Mouse (Mus musculus) heart, embryonic 12.5 days (tissue): ENCODE data around the gene Cdc6. TPM values are rescaled to one million over a fixed set of nuclear protein-coding genes. Genes with fewer than 3 reads are reported as not detected.

Experiments used
- ATAC-seq: fragments of 200-750 bp; cut with Nextera tagmentation; 2 replicates; pipeline ENCODE4 v1.8.0; 2017; ENCODE audit warnings: moderate TSS enrichment, moderate library complexity; ENCODE audit not compliant: insufficient number of reproducible peaks, low FRiP score
- H3K27ac ChIP-seq: fragments of 300-500 bp; sonication (generic); 2 replicates; pipeline ENCODE4 v1.5.1; 2016; ENCODE audit warnings: mild to moderate bottlenecking, moderate library complexity; ENCODE audit not compliant: poor library complexity, severe bottlenecking
- H3K27me3 ChIP-seq: fragments of 300-500 bp; sonication (generic); replicated peaks from 2 replicates; pipeline ENCODE4 v1.6.1; 2016; ENCODE audit warnings: mild to moderate bottlenecking, moderate library complexity
- H3K36me3 ChIP-seq: fragments of 300-500 bp; sonication (generic); 2 replicates; pipeline ENCODE4 v1.6.1; 2016; ENCODE audit warnings: mild to moderate bottlenecking, moderate library complexity
- H3K4me1 ChIP-seq: fragments of 300-500 bp; sonication (generic); replicated peaks from 2 replicates; pipeline ENCODE4 v1.6.1; 2016; ENCODE audit warnings: mild to moderate bottlenecking
- H3K4me2 ChIP-seq: fragments of 300-500 bp; sonication (generic); 2 replicates; pipeline ENCODE4 v1.6.1; 2016; ENCODE audit warnings: mild to moderate bottlenecking, moderate library complexity
- H3K4me3 ChIP-seq: fragments of 300-500 bp; sonication (generic); 2 replicates; pipeline ENCODE4 v1.5.1; 2016; ENCODE audit warnings: mild to moderate bottlenecking
- H3K9ac ChIP-seq: fragments of 300-500 bp; sonication (generic); 2 replicates; pipeline ENCODE4 v1.6.1; 2016; ENCODE audit warnings: mild to moderate bottlenecking, moderate library complexity
- H3K9me3 ChIP-seq: fragments of 300-500 bp; sonication (generic); replicated peaks from 2 replicates; pipeline ENCODE4 v1.6.1; 2016; ENCODE audit warnings: mild to moderate bottlenecking, moderate library complexity
- WGBS: fragments of 180-500 bp; shearing (Covaris S2); methylation state at CpG from one replicate; pipeline ENCODE4 v1.1.7; 2016; 5-methylcytosine and 5-hydroxymethylcytosine counted together
- polyA plus RNA-seq: library from polyadenylated mRNA; unstranded; fragments of >200 nt; fragmentation: Nextera tagmentation; extraction: Ambion mirVana; gene quantifications from 2 replicates; pipeline ENCODE4 v1.2.1, GENCODE M21; 2016

Cdc6 gene
- 27.0 and 27.7 TPM in 2 replicates for polyA plus RNA-seq

GRCm38 (mm10) chr11:98907437-98908173 is at the start of gene Cdc6:
Gene Cdc6 (plus strand): TSS chr11:98907801.
- under 1% methylated on average over 49 of the region's 49 CpGs for WGBS
- H3K4me1 ChIP-seq = peaks cover 60% of the 10 kb centered on the region
- peak within 1 kb of the TSS; percentile 67 for H3K27ac ChIP-seq
- peak within 1 kb of the TSS; percentile 75 for H3K4me3 ChIP-seq
- H3K27me3 ChIP-seq = no peaks in the 10 kb centered on the region
- H3K9ac ChIP-seq = peak within 1 kb of the TSS; percentile 84
- no peaks in the 10 kb centered on the region for H3K9me3 ChIP-seq
- peak; percentile 95 for ATAC-seq
- H3K4me2 ChIP-seq = peak within 1 kb of the TSS; percentile 99
- peaks cover 32% of the 10 kb centered on the region for H3K36me3 ChIP-seq

- H3K9me3 ChIP-seq = no peaks in the 10 kb centered on the region
- H3K27me3 ChIP-seq = no peaks in the 10 kb centered on the region
- H3K4me2 ChIP-seq = no peak overlapping the region
- 31% methylated on average over 14 of the region's 14 CpGs for WGBS
- no peak for ATAC-seq
- H3K4me1 ChIP-seq = peaks cover 7% of the 10 kb centered on the region
- no peak overlapping the region for H3K27ac ChIP-seq
- H3K9ac ChIP-seq = no peak overlapping the region
- H3K4me3 ChIP-seq = no peak overlapping the region
- H3K36me3 ChIP-seq = no peaks in the 10 kb centered on the region
Measured at GRCm38 (mm10) chr11:98858759-98859731, 48.6 kb upstream of the Cdc6 start.

- H3K4me2 ChIP-seq = peak within 1 kb of the TSS; percentile 93
- H3K27me3 ChIP-seq = no peaks in the 10 kb centered on the region
- peaks cover 18% of the 10 kb centered on the region for H3K36me3 ChIP-seq
- H3K27ac ChIP-seq = peak within 1 kb of the TSS; percentile 94
- ATAC-seq = peak; percentile 92
- peak within 1 kb of the TSS; percentile 87 for H3K9ac ChIP-seq
- H3K9me3 ChIP-seq = no peaks in the 10 kb centered on the region
- H3K4me1 ChIP-seq = peaks cover 19% of the 10 kb centered on the region
- 6% methylated on average over 41 of the region's 41 CpGs for WGBS
- peak within 1 kb of the TSS; percentile 93 for H3K4me3 ChIP-seq
Measured at GRCm38 (mm10) chr11:98863028-98863750, 44.4 kb upstream of the Cdc6 start, which contains the start of gene Wipf2. Gene Wipf2 (plus strand): TSS chr11:98863638.

GRCm38 (mm10) chr11:98863751-98864429 is 43.7 kb upstream of the Cdc6 start:
- WGBS = under 1% methylated on average over 39 of the region's 39 CpGs
- ATAC-seq = peak; percentile 68
- Histone ChIP-seq H3K9ac (peak overlapping the region; percentile 87), H3K4me1 (peaks cover 19% of the 10 kb centered on the region), H3K27ac (peak overlapping the region; percentile 94), H3K9me3 (no peaks in the 10 kb centered on the region), H3K4me2 (peak overlapping the region; percentile 93), H3K36me3 (peaks cover 25% of the 10 kb centered on the region), H3K27me3 (no peaks in the 10 kb centered on the region), H3K4me3 (peak overlapping the region; percentile 93)

- Histone ChIP-seq H3K4me1 (peaks cover 36% of the 10 kb centered on the region), H3K9ac (no peak overlapping the region), H3K27ac (no peak overlapping the region), H3K36me3 (peaks cover 39% of the 10 kb centered on the region), H3K4me3 (no peak overlapping the region), H3K27me3 (no peaks in the 10 kb centered on the region), H3K4me2 (no peak overlapping the region), H3K9me3 (no peaks in the 10 kb centered on the region)
- ATAC-seq = no peak
- 83% methylated on average over 12 of the region's 12 CpGs for WGBS
Measured at GRCm38 (mm10) chr11:98867293-98867692, 40.3 kb upstream of the Cdc6 start.

GRCm38 (mm10) chr11:98869906-98870305 is 37.7 kb upstream of the Cdc6 start:
- Histone ChIP-seq H3K9me3 (no peaks in the 10 kb centered on the region), H3K36me3 (peaks cover 48% of the 10 kb centered on the region), H3K9ac (no peak overlapping the region), H3K4me2 (no peak overlapping the region), H3K4me1 (peaks cover 33% of the 10 kb centered on the region), H3K4me3 (no peak overlapping the region), H3K27me3 (no peaks in the 10 kb centered on the region), H3K27ac (no peak overlapping the region)
- 90% methylated on average over 8 of the region's 8 CpGs for WGBS
- ATAC-seq = no peak

- Histone ChIP-seq H3K36me3 (peaks cover 48% of the 10 kb centered on the region), H3K4me2 (no peak overlapping the region), H3K27ac (no peak overlapping the region), H3K27me3 (no peaks in the 10 kb centered on the region), H3K9me3 (no peaks in the 10 kb centered on the region), H3K9ac (no peak overlapping the region), H3K4me1 (peaks cover 33% of the 10 kb centered on the region), H3K4me3 (no peak overlapping the region)
- 74% methylated on average over 5 of the region's 5 CpGs for WGBS
- ATAC-seq = no peak
Measured at GRCm38 (mm10) chr11:98870791-98871190, 36.8 kb upstream of the Cdc6 start.

- H3K27ac ChIP-seq = peak overlapping the region; percentile 82
- peaks cover 33% of the 10 kb centered on the region for H3K4me1 ChIP-seq
- H3K36me3 ChIP-seq = peaks cover 47% of the 10 kb centered on the region
- ATAC-seq = no peak
- no peaks in the 10 kb centered on the region for H3K9me3 ChIP-seq
- H3K4me3 ChIP-seq = no peak overlapping the region
- no peaks in the 10 kb centered on the region for H3K27me3 ChIP-seq
- H3K9ac ChIP-seq = no peak overlapping the region
- no peak overlapping the region for H3K4me2 ChIP-seq
- WGBS = 57% methylated on average over 4 of the region's 4 CpGs
Measured at GRCm38 (mm10) chr11:98871416-98871815, 36.2 kb upstream of the Cdc6 start.

- peaks cover 41% of the 10 kb centered on the region for H3K36me3 ChIP-seq
- ATAC-seq = no peak
- no peaks in the 10 kb centered on the region for H3K9me3 ChIP-seq
- peaks cover 33% of the 10 kb centered on the region for H3K4me1 ChIP-seq
- peak overlapping the region; percentile 37; the same call in 1 of the 2 replicates for H3K9ac ChIP-seq
- no peak overlapping the region for H3K4me3 ChIP-seq
- no peak overlapping the region for H3K4me2 ChIP-seq
- H3K27ac ChIP-seq = peak overlapping the region; percentile 82
- no peaks in the 10 kb centered on the region for H3K27me3 ChIP-seq
- WGBS = 38% methylated on average over 4 of the region's 4 CpGs
Measured at GRCm38 (mm10) chr11:98872040-98872439, 35.6 kb upstream of the Cdc6 start.

GRCm38 (mm10) chr11:98873900-98874299 is 33.7 kb upstream of the Cdc6 start:
- WGBS = 89% methylated on average over 9 of the region's 9 CpGs
- H3K27me3 ChIP-seq = no peaks in the 10 kb centered on the region
- no peak overlapping the region for H3K27ac ChIP-seq
- peaks cover 28% of the 10 kb centered on the region for H3K4me1 ChIP-seq
- H3K9me3 ChIP-seq = no peaks in the 10 kb centered on the region
- no peak overlapping the region for H3K4me3 ChIP-seq
- H3K4me2 ChIP-seq = no peak overlapping the region
- H3K36me3 ChIP-seq = peaks cover 22% of the 10 kb centered on the region
- no peak overlapping the region for H3K9ac ChIP-seq
- ATAC-seq = no peak
